Mouse (Mus musculus) lung, postnatal 36 days (tissue): Measurements from ENCODE around the gene Pkib.

Experiments used
- DNase-seq: peaks from one replicate; pipeline ENCODE4 v3.0.0; 2022; ENCODE audit warnings: mixed read lengths

The Pkib gene

DNA sequence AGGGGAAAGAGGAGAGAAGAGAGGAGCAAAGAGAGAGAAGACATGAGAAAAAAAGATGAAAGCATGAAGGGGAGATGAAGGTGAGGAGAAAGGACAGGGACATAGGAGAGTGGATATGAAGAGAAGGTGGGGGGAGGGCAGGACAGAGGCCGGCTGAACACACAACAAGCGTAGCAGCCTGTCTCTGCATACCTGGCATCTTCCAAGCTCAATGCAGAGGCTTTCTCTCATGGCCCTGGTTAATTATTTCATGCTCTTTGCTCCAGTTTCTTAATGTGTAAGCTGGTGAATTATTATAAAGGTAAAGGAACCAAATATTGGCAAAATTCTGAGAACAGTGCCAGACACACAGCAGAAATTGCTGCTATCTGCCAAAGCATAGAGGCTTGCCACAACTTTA is 109.6 kb downstream of the Pkib start:
- DNase-seq, result no peak

GRCm38 (mm10) chr10:57743045-57743444 is 111.3 kb downstream of the Pkib start:
- no peak for DNase-seq

GRCm38 (mm10) chr10:57743606-57744016 is 111.8 kb downstream of the Pkib start:
- peak; percentile 80 for DNase-seq

- DNase-seq, result no peak
Observed at GRCm38 (mm10) chr10:57744128-57744765, 112.5 kb downstream of the Pkib start.

GRCm38 (mm10) chr10:57745452-57745851 is 113.7 kb downstream of the Pkib start:
- DNase-seq, result no peak

GRCm38 (mm10) chr10:57747127-57747526 is 115.3 kb downstream of the Pkib start:
- DNase-seq, result peak; percentile 42

GRCm38 (mm10) chr10:57753343-57753742 is 121.6 kb downstream of the Pkib start:
- no peak for DNase-seq

- no peak for DNase-seq
Observed at GRCm38 (mm10) chr10:57755201-57755736, 123.5 kb downstream of the Pkib start.

DNA sequence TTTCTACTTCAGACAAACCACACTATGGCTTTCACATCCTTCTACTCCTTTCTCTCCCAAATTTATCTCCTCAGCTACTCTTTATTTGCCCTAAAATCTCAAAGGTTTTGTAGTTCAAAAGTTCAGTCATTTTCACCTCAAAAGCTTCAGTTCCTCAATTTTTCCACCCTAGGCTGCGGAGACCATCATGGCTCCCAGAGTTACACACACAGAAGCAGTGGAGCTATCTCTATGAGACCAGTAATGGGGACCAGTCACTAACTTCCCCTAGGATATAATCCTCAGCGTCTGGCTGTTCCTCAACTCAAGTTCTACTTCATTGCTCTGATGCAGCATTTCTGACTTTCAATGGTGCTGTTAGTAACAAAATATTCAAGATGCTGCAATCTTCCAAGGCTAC is 127.2 kb downstream of the Pkib start:
- no peak for DNase-seq

- DNase-seq, result no peak
Observed at GRCm38 (mm10) chr10:57760694-57761093, 128.9 kb downstream of the Pkib start.

DNA sequence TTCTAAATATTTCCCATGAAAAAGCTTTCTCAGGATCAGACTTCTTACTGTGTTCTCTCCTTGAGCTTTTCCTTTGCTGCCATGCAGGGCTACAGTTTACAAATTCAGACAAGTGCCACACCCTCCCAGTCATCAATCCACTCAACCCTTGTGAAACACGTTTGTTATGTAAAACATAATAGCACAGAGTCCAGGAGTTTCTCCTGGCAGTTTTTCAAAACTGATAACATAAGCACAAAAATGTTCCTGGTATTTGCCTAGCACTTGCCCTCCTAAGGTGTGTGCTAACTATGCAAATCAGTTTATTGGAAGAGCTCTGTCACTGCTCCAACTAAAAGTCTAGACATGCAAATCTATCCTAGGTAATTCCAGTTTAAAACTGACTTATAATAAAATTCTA is 131.3 kb downstream of the Pkib start:
- peak; percentile 78 for DNase-seq

- DNase-seq, result no peak
Observed at GRCm38 (mm10) chr10:57783289-57784130, 151.7 kb downstream of the Pkib start.

GRCm38 (mm10) chr10:57784131-57784875 is 152.5 kb downstream of the Pkib start:
- DNase-seq, result peak; percentile 57

DNA sequence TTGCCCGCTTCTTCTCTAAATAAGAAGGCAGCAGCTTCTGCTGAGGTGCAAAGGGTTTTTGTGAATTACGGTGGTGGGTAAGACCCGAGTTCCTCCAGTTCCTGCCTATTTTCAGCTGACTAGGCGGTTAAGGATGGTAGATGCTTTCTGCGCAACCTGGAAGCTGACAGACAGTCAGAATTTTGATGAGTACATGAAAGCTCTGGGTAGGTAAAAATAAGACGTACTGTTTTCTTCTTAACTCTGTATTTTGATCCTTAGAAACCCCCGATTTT is 153.0 kb downstream of the Pkib start, which contains the start of gene Fabp7:
TSS of gene Fabp7 (plus strand) at position 6 of the 275 bp plus-strand sequence.
- DNase-seq, result no peak

DNA sequence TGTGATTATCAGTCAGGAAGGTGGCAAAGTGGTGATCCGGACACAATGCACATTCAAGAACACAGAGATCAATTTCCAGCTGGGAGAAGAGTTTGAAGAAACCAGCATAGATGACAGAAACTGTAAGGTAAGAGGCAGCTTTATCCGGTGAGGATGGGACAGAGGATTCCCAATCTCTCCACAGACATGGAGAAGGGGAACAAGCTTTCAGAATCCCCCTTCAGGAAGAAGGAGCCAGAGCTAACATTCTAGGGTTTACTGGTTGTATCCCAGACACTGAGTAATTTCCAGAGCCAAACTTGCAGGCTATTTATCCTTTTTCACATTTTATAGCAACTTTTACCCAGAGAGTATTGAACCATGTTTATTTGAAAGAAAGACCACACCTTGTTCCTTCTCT is 153.8 kb downstream of the Pkib start:
- DNase-seq, result no peak
